Mouse (Mus musculus): ENCODE results near the gene Asb6. TPM values are rescaled to one million over a fixed set of nuclear protein-coding genes. Genes with fewer than 3 reads are reported as not detected.

Asb6 gene
- polyA plus RNA-seq, 1 experiment = 20.2 TPM

GRCm38 (mm10) chr2:30801067-30801852 lies 28.9 kb downstream of the Asb6 start:
- H3K4me3 ChIP-seq (ENCODE audit: insufficient read depth, low read length) = peak overlapping the region; percentile 20
- no peak overlapping the region for H3K27ac ChIP-seq (ENCODE audit: insufficient read depth, low read length)
- peaks cover 2% of the 10 kb centered on the region; the same call in 1 of the 2 replicates for H3K4me1 ChIP-seq (ENCODE audit: control insufficient read depth, insufficient read depth, low read length)
- TF ChIP-seq CTCF (IDR thresholded peaks at IDR 0.05; ENCODE audit: borderline replicate concordance, insufficient read depth, low read length) (no peak), POLR2A (IDR thresholded peaks at IDR 0.05; ENCODE audit: low read depth, low read length) (no peak)

GRCm38 (mm10) chr2:30800671-30801066 lies 29.5 kb downstream of the Asb6 start:
- Histone ChIP-seq H3K4me3 (ENCODE audit: insufficient read depth, low read length) (0 out of 2 replicates have a peak overlapping the region, but pooled peaks have one; percentile 20), H3K4me1 (ENCODE audit: control insufficient read depth, insufficient read depth, low read length) (peaks cover 6% of the 10 kb centered on the region; the same call in 1 of the 2 replicates), H3K27ac (ENCODE audit: insufficient read depth, low read length) (no peak overlapping the region)
- no peak for TF ChIP-seq CTCF (IDR thresholded peaks at IDR 0.05; ENCODE audit: borderline replicate concordance, insufficient read depth, low read length)
- no peak for TF ChIP-seq POLR2A (IDR thresholded peaks at IDR 0.05; ENCODE audit: low read depth, low read length)

DNA sequence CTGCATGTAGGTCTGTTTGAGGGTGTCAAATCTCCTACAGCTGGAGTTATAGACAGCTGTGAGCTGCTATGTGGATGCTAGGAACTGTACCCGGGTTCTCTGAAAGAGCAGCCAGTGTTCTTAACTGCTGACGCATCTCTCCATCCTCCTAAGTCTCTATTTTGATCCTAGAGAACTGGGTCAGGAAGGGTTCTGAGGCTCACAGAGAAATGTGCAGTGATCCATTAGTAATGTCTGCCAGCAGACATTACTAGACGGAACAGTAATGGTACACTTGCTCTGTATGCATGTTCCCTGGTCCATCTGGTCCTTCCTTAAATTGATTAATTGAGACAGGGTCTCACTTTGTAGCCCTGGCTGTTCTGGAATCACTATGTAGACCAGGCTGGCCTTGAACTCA lies 30.7 kb downstream of the Asb6 start:
- no peak overlapping the region for H3K27ac ChIP-seq (ENCODE audit: insufficient read depth, low read length)
- H3K4me3 ChIP-seq (ENCODE audit: insufficient read depth, low read length) = no peak overlapping the region
- TF ChIP-seq CTCF (IDR thresholded peaks at IDR 0.05; ENCODE audit: borderline replicate concordance, insufficient read depth, low read length) (no peak), POLR2A (IDR thresholded peaks at IDR 0.05; ENCODE audit: low read depth, low read length) (no peak)
- H3K4me1 ChIP-seq (ENCODE audit: control insufficient read depth, insufficient read depth, low read length) = peaks cover 6% of the 10 kb centered on the region; the same call in 1 of the 2 replicates

DNA sequence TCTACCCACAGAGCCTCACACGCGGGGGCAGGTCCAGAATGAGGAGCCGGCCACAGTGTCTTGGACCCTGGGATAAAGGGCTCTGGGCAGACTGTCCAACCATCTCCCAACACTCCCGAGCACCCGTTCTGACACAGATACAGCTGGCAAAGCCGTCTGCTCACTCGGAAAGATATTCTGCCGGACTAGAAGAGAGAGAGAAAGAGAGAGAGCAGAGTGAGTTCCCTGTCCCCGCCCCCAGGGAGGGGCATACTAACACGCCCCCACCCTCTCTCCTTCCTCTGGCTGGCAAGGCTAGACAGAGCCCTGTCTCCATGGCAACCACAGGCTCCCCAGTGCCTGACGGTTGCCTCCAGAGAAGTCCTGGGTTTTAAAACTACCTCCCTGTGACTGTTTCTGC lies 33.8 kb downstream of the Asb6 start:
- H3K4me1 ChIP-seq (ENCODE audit: control insufficient read depth, insufficient read depth, low read length) = peaks cover 6% of the 10 kb centered on the region; the same call in 1 of the 2 replicates
- no peak overlapping the region for H3K4me3 ChIP-seq (ENCODE audit: insufficient read depth, low read length)
- peak overlapping the region; percentile 77 for H3K27ac ChIP-seq (ENCODE audit: insufficient read depth, low read length)
- no peak for TF ChIP-seq CTCF (IDR thresholded peaks at IDR 0.05; ENCODE audit: borderline replicate concordance, insufficient read depth, low read length)
- TF ChIP-seq POLR2A (IDR thresholded peaks at IDR 0.05; ENCODE audit: low read depth, low read length) = peak; percentile 84

GRCm38 (mm10) chr2:30795889-30796275 lies 34.3 kb downstream of the Asb6 start:
- TF ChIP-seq POLR2A (IDR thresholded peaks at IDR 0.05; ENCODE audit: low read depth, low read length) (0 out of 2 replicates have a peak, but pooled peaks have one; percentile 8), CTCF (IDR thresholded peaks at IDR 0.05; ENCODE audit: borderline replicate concordance, insufficient read depth, low read length) (no peak)
- H3K27ac ChIP-seq (ENCODE audit: insufficient read depth, low read length) = peak overlapping the region; percentile 77
- H3K4me3 ChIP-seq (ENCODE audit: insufficient read depth, low read length) = no peak overlapping the region

GRCm38 (mm10) chr2:30795271-30795888 lies 34.8 kb downstream of the Asb6 start:
- TF ChIP-seq CTCF (IDR thresholded peaks at IDR 0.05; ENCODE audit: borderline replicate concordance, insufficient read depth, low read length) (no peak), POLR2A (IDR thresholded peaks at IDR 0.05; ENCODE audit: low read depth, low read length) (no peak)
- Histone ChIP-seq H3K27ac (ENCODE audit: insufficient read depth, low read length) (0 out of 2 replicates have a peak overlapping the region, but pooled peaks have one; percentile 3), H3K4me1 (ENCODE audit: control insufficient read depth, insufficient read depth, low read length) (peaks cover 6% of the 10 kb centered on the region; the same call in 1 of the 2 replicates), H3K4me3 (ENCODE audit: insufficient read depth, low read length) (no peak overlapping the region)

More at GRCm38 (mm10) chr2:30795889-30796275, 34.3 kb downstream of the Asb6 start:
- H3K4me1 ChIP-seq (ENCODE audit: control insufficient read depth, insufficient read depth, low read length) = peaks cover 6% of the 10 kb centered on the region; the same call in 1 of the 2 replicates

DNA sequence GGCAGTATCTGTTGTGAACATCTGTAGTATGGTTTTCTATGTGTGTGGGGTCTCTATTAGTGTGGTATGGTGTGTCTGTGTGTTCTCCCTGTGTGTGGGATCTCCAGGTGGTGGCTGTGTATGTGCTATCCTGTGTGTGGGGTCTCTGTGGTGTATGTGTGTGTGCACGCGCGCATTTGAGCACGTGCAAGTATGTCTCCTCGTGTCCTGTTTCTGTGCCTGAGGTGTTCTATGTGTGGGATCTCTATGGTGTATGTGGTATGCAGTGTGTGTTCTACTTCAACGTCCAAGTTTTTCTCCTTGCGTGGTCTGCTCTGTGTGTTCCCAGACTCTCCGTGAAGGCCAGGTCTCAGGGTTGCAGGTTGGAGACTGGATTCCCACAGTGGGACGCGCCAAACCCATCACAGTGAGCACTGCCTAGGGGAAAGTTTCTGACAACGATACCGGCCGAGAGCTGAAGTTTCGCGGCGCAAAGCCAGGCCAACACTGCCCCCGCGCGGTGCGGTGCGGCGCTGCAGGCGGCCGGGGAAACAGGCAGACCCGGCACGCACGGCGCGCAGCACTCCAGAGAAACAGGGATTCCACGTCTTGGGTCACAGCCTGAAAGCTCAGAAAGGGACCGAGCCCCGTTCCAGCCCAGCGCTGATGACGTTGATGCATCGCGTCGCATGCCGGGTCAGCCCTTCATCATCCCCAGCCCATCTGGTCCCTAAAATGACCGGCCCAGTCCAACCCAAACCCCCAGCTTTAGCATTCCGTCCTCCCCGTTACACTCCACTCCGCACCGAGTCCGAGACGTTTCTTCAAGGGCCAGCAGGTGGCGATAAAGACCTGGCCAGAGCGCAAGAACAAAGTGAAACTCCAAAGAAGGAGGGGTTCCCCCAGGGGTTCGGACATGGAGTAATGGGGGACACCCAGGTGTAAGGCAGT lies 35.7 kb downstream of the Asb6 start:
- H3K4me3 ChIP-seq (ENCODE audit: insufficient read depth, low read length) = peak overlapping the region; percentile 17; the same call in 1 of the 2 replicates
- H3K27ac ChIP-seq (ENCODE audit: insufficient read depth, low read length) = peak overlapping the region; percentile 66
- peaks cover 6% of the 10 kb centered on the region; the same call in 1 of the 2 replicates for H3K4me1 ChIP-seq (ENCODE audit: control insufficient read depth, insufficient read depth, low read length)
- TF ChIP-seq CTCF (IDR thresholded peaks at IDR 0.05; ENCODE audit: borderline replicate concordance, insufficient read depth, low read length) (peak; percentile 97), POLR2A (IDR thresholded peaks at IDR 0.05; ENCODE audit: low read depth, low read length) (peak; percentile 43; the same call in 1 of the 2 replicates)

GRCm38 (mm10) chr2:30792061-30792460 lies 38.1 kb downstream of the Asb6 start:
- Histone ChIP-seq H3K4me3 (ENCODE audit: insufficient read depth, low read length) (no peak overlapping the region), H3K27ac (ENCODE audit: insufficient read depth, low read length) (no peak overlapping the region), H3K4me1 (ENCODE audit: control insufficient read depth, insufficient read depth, low read length) (peaks cover 6% of the 10 kb centered on the region; the same call in 1 of the 2 replicates)
- TF ChIP-seq POLR2A (IDR thresholded peaks at IDR 0.05; ENCODE audit: low read depth, low read length) (no peak), CTCF (IDR thresholded peaks at IDR 0.05; ENCODE audit: borderline replicate concordance, insufficient read depth, low read length) (no peak)

DNA sequence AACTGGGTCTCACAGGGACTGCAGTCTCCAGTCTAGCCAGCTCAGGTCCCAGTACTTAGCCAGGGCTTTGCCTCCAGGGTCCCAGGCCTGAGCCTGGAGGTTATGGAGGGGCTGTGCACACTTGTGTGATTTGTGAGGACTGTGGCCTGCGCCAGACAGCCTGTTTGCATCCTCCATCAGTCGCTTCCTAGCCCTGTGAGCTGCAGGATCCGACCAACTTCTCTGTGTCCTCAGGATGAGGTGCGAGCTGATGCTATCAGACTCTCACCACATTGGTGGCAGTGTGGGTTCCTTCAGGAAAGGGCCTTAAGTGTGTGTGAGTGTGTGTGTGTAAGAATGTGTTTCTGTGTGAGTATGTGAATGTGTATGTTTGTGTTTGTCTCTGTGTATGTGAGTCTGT lies 42.7 kb downstream of the Asb6 start:
- TF ChIP-seq CTCF (IDR thresholded peaks at IDR 0.05; ENCODE audit: borderline replicate concordance, insufficient read depth, low read length) (no peak), POLR2A (IDR thresholded peaks at IDR 0.05; ENCODE audit: low read depth, low read length) (no peak)
- Histone ChIP-seq H3K4me1 (ENCODE audit: control insufficient read depth, insufficient read depth, low read length) (no peaks in the 10 kb centered on the region), H3K27ac (ENCODE audit: insufficient read depth, low read length) (no peak overlapping the region), H3K4me3 (ENCODE audit: insufficient read depth, low read length) (no peak overlapping the region)
